Mouse (Mus musculus): Measurements from ENCODE around the gene Proca1.

GRCm38 (mm10) chr11:78223586-78223985 is 30.4 kb downstream of the Proca1 start:
- TF ChIP-seq CTCF (IDR thresholded peaks at IDR 0.05; ENCODE audit: low read depth) (no peak), EP300 (optimal IDR thresholded peaks at IDR 0.05) (no peak)

All from stomach, postnatal 0 days (tissue).